8 mouse cellular contexts compared by ENCODE assay signal in genomic region chr11:84818085-84818960, GRCm38 (mm10). TPM values are rescaled to one million over a fixed set of nuclear protein-coding genes. Genes with fewer than 3 reads are reported as not detected.
DNase-seq lines count a peak whose midpoint lies in the region; ATAC-seq and TF ChIP-seq lines count a peak whose summit lies in the region.

No protein-coding gene starts in this region.

- peak overlapping the region; percentile 75 for H3K9ac ChIP-seq in forebrain, embryonic 13.5 days
- H3K9ac ChIP-seq in lung, embryonic 14.5 days = peak overlapping the region; percentile 71

- H3K36me3 ChIP-seq in forebrain, embryonic 13.5 days (ENCODE audit: poor library complexity, severe bottlenecking) = no peaks in the 10 kb centered on the region
- no peaks in the 10 kb centered on the region for H3K36me3 ChIP-seq in lung, embryonic 14.5 days (ENCODE audit: insufficient read depth)

- H3K27ac ChIP-seq in forebrain, embryonic 13.5 days = peak overlapping the region; percentile 54; the same call in 1 of the 2 replicates
- peak overlapping the region; percentile 89 for H3K27ac ChIP-seq in layer of hippocampus, adult 2 months
- peak overlapping the region; percentile 90 for H3K27ac ChIP-seq in lung, embryonic 14.5 days (ENCODE audit: low read depth)

- no peaks in the 10 kb centered on the region for H3K9me3 ChIP-seq in forebrain, embryonic 13.5 days (replicated peaks)
- H3K9me3 ChIP-seq in lung, embryonic 14.5 days (ENCODE audit: low read depth, low read length) = no peaks in the 10 kb centered on the region

- H3K4me1 ChIP-seq in forebrain, embryonic 13.5 days = peaks cover 9% of the 10 kb centered on the region; the same call in 1 of the 2 replicates
- H3K4me1 ChIP-seq in lung, embryonic 14.5 days (ENCODE audit: insufficient read depth) = no peaks in the 10 kb centered on the region

- intact Hi-C loops in heart, postnatal 25 days (cut with DNase I) = loop anchor here (5.0 kb wide), 2 partner anchors 306 to 391 kb away; partner anchors contain the start of gene Aatf

- peak; percentile 89 for DNase-seq in ES-CJ7 (ENCODE audit: low read depth, low spot score)
- DNase-seq in heart, postnatal 25 days (ENCODE audit: low spot score) = peak; percentile 70
- DNase-seq in layer of hippocampus, adult 2 months (ENCODE audit: low spot score in 2 of 2) = peak; percentile 58 to 71
- peak; percentile 87 for DNase-seq in lung, embryonic 14.5 days
- peak; percentile 72 for DNase-seq in testis, postnatal 14 days (ENCODE audit: low spot score)

- peak; percentile 16; the same call in 1 of the 2 replicates for ATAC-seq in cerebellum, adult (ENCODE audit: insufficient number of reproducible peaks, low FRiP score, low TSS enrichment)
- ATAC-seq in forebrain, embryonic 13.5 days = peak; percentile 76
- peak; percentile 70 for ATAC-seq in lung, embryonic 14.5 days (ENCODE audit: insufficient read depth)
- ATAC-seq in neutrophil, adult 5-6 weeks (ENCODE audit: extremely low read depth, insufficient number of reproducible peaks, low FRiP score, poor library complexity, severe bottlenecking) = peak; percentile 58

- H3K27me3 ChIP-seq in forebrain, embryonic 13.5 days = 0 out of 2 replicates have a peak, but pooled peaks cover 3% of the 10 kb centered on the region
- H3K27me3 ChIP-seq in lung, embryonic 14.5 days (ENCODE audit: insufficient read depth, low read length) = no peaks in the 10 kb centered on the region

- WGBS in forebrain, embryonic 13.5 days = under 1% methylated on average over 39 of the region's 39 CpGs
- WGBS in lung, embryonic 14.5 days = under 1% methylated on average over 39 of the region's 39 CpGs

- TF ChIP-seq CTCF in layer of hippocampus, adult 2 months (conservative IDR thresholded peaks at IDR 0.05) = peak; percentile 88
- TF ChIP-seq CTCF in lung, embryonic 14.5 days (IDR thresholded peaks at IDR 0.05; ENCODE audit: low read depth) = peak; percentile 81

- peak overlapping the region; percentile 74 for H3K4me3 ChIP-seq in forebrain, embryonic 13.5 days
- peak overlapping the region; percentile 78 for H3K4me3 ChIP-seq in layer of hippocampus, adult 2 months
- H3K4me3 ChIP-seq in lung, embryonic 14.5 days (ENCODE audit: low read depth, low read length) = peak overlapping the region; percentile 74

- peak overlapping the region; percentile 99 for H3K4me2 ChIP-seq in forebrain, embryonic 13.5 days
- peak overlapping the region; percentile 99 for H3K4me2 ChIP-seq in lung, embryonic 14.5 days

RNA-seq across cellular contexts. Expression of gene Mrm1, which starts 1.0 kb away (rescaled TPM):
- 8.9 and 12.3 TPM in 2 replicates for polyA plus RNA-seq in forebrain, embryonic 13.5 days (2015; fragmentation: Nextera tagmentation; extraction: Ambion mirVana)
- total RNA-seq in heart, postnatal 25 days (2021) = 10 to 100 TPM; 17.1 to 17.9 TPM
- 10 to 100 TPM in 1 of 2 experiments, 1 to 10 TPM in 1; 8.5 to 16.7 TPM for total RNA-seq in layer of hippocampus, adult 2 months (2021)
- 7.6 and 12.1 TPM in 2 replicates for polyA plus RNA-seq in lung, embryonic 14.5 days (2014; fragmentation: Nextera tagmentation; extraction: Ambion mirVana)
- total RNA-seq in neutrophil, adult 5-6 weeks (2017) = 6.3 and 8.1 TPM in 2 replicates

RNA-seq across cellular contexts. Expression of gene Dhrs11, which starts 10.5 kb away (rescaled TPM):
- polyA plus RNA-seq in forebrain, embryonic 13.5 days (2015; fragmentation: Nextera tagmentation; extraction: Ambion mirVana) = 3.6 and 3.8 TPM in 2 replicates
- 100 to 1,000 TPM; 106 to 108 TPM for total RNA-seq in heart, postnatal 25 days (2021)
- total RNA-seq in layer of hippocampus, adult 2 months (2021) = 1 to 10 TPM; 6.2 TPM
- polyA plus RNA-seq in lung, embryonic 14.5 days (2014; fragmentation: Nextera tagmentation; extraction: Ambion mirVana) = 11.1 and 11.4 TPM in 2 replicates
- total RNA-seq in neutrophil, adult 5-6 weeks (2017) = 10.0 and 12.4 TPM in 2 replicates

RNA-seq across cellular contexts. Expression of gene Ggnbp2, which starts 52.3 kb away (rescaled TPM):
- 66.5 and 68.5 TPM in 2 replicates for polyA plus RNA-seq in forebrain, embryonic 13.5 days (2015; fragmentation: Nextera tagmentation; extraction: Ambion mirVana)
- 10 to 100 TPM; 41.2 to 46.8 TPM for total RNA-seq in heart, postnatal 25 days (2021)
- 10 to 100 TPM; 87.7 to 92.2 TPM for total RNA-seq in layer of hippocampus, adult 2 months (2021)
- polyA plus RNA-seq in lung, embryonic 14.5 days (2014; fragmentation: Nextera tagmentation; extraction: Ambion mirVana) = 63.7 and 64.2 TPM in 2 replicates
- 229 and 286 TPM in 2 replicates for total RNA-seq in neutrophil, adult 5-6 weeks (2017)

Comparison
In these comparisons a context has a peak if more than half of its experiments do, and no peak if none do; other contexts are left out.
1. Peak in every context shown above with its lines: DNase-seq, ATAC-seq, H3K4me3 ChIP-seq and H3K27ac ChIP-seq.
2. ATAC-seq: peak in every context shown above with its lines; median percentile 76 in forebrain, embryonic 13.5 days; 70 in lung, embryonic 14.5 days; 58 in neutrophil, adult 5-6 weeks; 16 in cerebellum, adult.